Mouse (Mus musculus) MEL (cell line): ENCODE results near the gene Smim20.

Experiments used
- CHD2 ChIP-seq: IDR thresholded peaks from 2 replicates; pipeline ENCODE4 v1.6.1; 2011; ENCODE audit warnings: low read length, improper control_type of control experiment
- CTCF ChIP-seq, 3 experiments: IDR thresholded peaks in 2 of 3; conservative IDR thresholded peaks in 1 of 3; 2 replicates each; pipeline ENCODE4 v1.5.1; 2011 to 2012; ENCODE audit warnings: low read length in 3 of 3, low read depth in 2 of 3, mild to moderate bottlenecking in 2 of 3, improper control_type of control experiment in 1 of 3, inconsistent platforms in 1 of 3, mixed read lengths in 1 of 3, moderate library complexity in 1 of 3; ENCODE audit not compliant: control insufficient read depth in 1 of 3, insufficient read depth in 1 of 3, poor library complexity in 1 of 3, severe bottlenecking in 1 of 3
- EP300 ChIP-seq, 2 experiments: IDR thresholded peaks; 2 replicates each; pipeline ENCODE4 v1.6.1; 2011; ENCODE audit warnings: improper control_type of control experiment in 2 of 2, low read length in 2 of 2, low read depth in 1 of 2, mild to moderate bottlenecking in 1 of 2
- MAFK ChIP-seq: IDR thresholded peaks from 2 replicates; pipeline ENCODE4 v1.6.1; 2011; ENCODE audit warnings: low read depth, mild to moderate bottlenecking, low read length, improper control_type of control experiment, borderline replicate concordance
- POLR2A ChIP-seq, 2 experiments: IDR thresholded peaks; 2 replicates each; pipeline ENCODE4 v1.6.1; 2011 to 2012; ENCODE audit warnings: low read length in 2 of 2, mild to moderate bottlenecking in 2 of 2, control low read depth in 1 of 2, improper control_type of control experiment in 1 of 2, low read depth in 1 of 2, moderate library complexity in 1 of 2; ENCODE audit not compliant: control insufficient read depth in 1 of 2, insufficient read depth in 1 of 2, poor library complexity in 1 of 2
- TBP ChIP-seq: IDR thresholded peaks from 2 replicates; pipeline ENCODE4 v1.8.0; 2011; ENCODE audit warnings: low read depth, low read length, improper control_type of control experiment
- ZNF384 ChIP-seq: IDR thresholded peaks from 2 replicates; pipeline ENCODE4 v1.6.1; 2012; ENCODE audit warnings: low read depth, mild to moderate bottlenecking, inconsistent platforms, low read length, improper control_type of control experiment

DNA sequence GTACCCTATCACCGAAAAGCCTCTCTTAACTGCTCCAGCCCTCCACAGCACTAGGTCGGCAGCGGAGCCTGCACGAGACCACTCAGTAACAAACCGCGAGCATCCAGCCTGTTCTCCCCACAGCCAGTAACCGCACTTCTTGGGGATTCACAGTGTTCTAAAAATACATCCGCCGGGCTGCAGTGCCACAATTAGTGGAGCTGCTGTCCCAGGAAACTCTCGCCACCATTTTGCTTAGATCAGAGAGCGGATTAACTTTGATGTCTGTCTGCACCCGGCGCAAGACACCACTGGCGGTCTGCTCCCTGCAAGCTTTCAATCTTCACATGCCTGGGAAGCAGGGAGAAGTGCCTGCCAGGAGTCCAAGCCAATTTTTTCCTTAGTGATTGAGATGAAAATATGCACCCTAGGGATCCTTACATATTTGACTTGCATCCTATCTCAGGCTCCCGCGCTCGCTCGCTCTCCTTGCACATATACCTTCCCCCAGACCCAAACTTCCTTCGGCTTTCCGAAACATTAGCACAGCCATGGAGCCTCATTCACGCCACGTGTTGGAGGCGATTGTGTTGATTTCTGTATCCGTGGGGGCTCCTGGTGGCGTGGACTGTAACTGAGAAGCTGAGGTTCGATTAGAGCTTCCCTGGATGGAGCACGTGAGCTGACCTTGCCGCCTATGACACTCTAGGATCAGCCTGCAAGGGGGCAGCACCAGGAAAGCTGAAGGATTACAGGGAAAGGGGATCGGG is 8.7 kb upstream of the Smim20 start:
- TF ChIP-seq ZNF384 (no peak), CHD2 (no peak), POLR2A (IDR thresholded peaks at IDR 0.05; ENCODE audit: control insufficient read depth in 1 of 2, insufficient read depth in 1 of 2, low read depth in 1 of 2, low read length in 2 of 2, poor library complexity in 1 of 2) (no peak), TBP (no peak), CTCF (IDR thresholded peaks at IDR 0.05 in 2 of 3, conservative IDR thresholded peaks at IDR 0.05 in 1 of 3; ENCODE audit: control insufficient read depth in 1 of 3, insufficient read depth in 1 of 3, low read depth in 2 of 3, low read length in 3 of 3, poor library complexity in 1 of 3, severe bottlenecking in 1 of 3) (no peak), MAFK (no peak), EP300 (IDR thresholded peaks at IDR 0.05; ENCODE audit: low read depth in 1 of 2, low read length in 2 of 2) (no peak)
